20 mouse cellular contexts compared by ENCODE assay signal in genomic region chr8:111268277-111268676, GRCm38 (mm10). TPM values are rescaled to one million over a fixed set of nuclear protein-coding genes. Genes with fewer than 3 reads are reported as not detected.
DNase-seq lines count a peak whose midpoint lies in the region; ATAC-seq and TF ChIP-seq lines count a peak whose summit lies in the region.
"Had no signal": no experiment of that assay in that cellular context is flagged by ENCODE, and none has a peak within 500 bp of the region (broad histone marks: within the 10 kb centered on the region; RNA-seq: fewer than 3 reads in every experiment).

No protein-coding gene starts in this region.

- no peaks in the 10 kb centered on the region for H3K4me1 ChIP-seq in forebrain, postnatal 0 days (ENCODE audit: insufficient read depth)
- H3K4me1 ChIP-seq in forebrain, embryonic 11.5 days (replicated peaks; ENCODE audit: control insufficient read depth, insufficient read depth, low read length) = no peaks in the 10 kb centered on the region
- H3K4me1 ChIP-seq: embryonic facial prominence, embryonic 15.5 days; forebrain, embryonic 15.5 days; hindbrain, embryonic 12.5 days; limb, embryonic 13.5 days had no signal

- H3K27me3 ChIP-seq in forebrain, postnatal 0 days (ENCODE audit: insufficient read depth, low read length) = no peaks in the 10 kb centered on the region
- no peaks in the 10 kb centered on the region for H3K27me3 ChIP-seq in forebrain, embryonic 11.5 days (ENCODE audit: control insufficient read depth, insufficient read depth, low read length)
- H3K27me3 ChIP-seq: CH12.LX; embryonic facial prominence, embryonic 15.5 days; forebrain, embryonic 15.5 days; hindbrain, embryonic 12.5 days; limb, embryonic 13.5 days had no signal

- peak; percentile 14; the same call in 1 of the 2 replicates for TF ChIP-seq CTCF in forebrain, postnatal 0 days (IDR thresholded peaks at IDR 0.05; ENCODE audit: low read depth)
- peak; percentile 41 for TF ChIP-seq CTCF in left cerebral cortex, adult 2 months (IDR thresholded peaks at IDR 0.05)

- H3K4me2 ChIP-seq in forebrain, postnatal 0 days (ENCODE audit: low read depth) = no peak overlapping the region
- no peak overlapping the region for H3K4me2 ChIP-seq in forebrain, embryonic 11.5 days (ENCODE audit: low read depth, low read length, severe bottlenecking)
- H3K4me2 ChIP-seq: embryonic facial prominence, embryonic 15.5 days; forebrain, embryonic 15.5 days; hindbrain, embryonic 12.5 days; limb, embryonic 13.5 days had no signal

- intact Hi-C loops in left cerebral cortex, adult 2 months (cut with DNase I) = no loop called here

- H3K9ac ChIP-seq in forebrain, postnatal 0 days = no peak overlapping the region
- no peak overlapping the region for H3K9ac ChIP-seq in forebrain, embryonic 11.5 days (ENCODE audit: low read length)
- H3K9ac ChIP-seq: embryonic facial prominence, embryonic 15.5 days; forebrain, embryonic 15.5 days; hindbrain, embryonic 12.5 days; limb, embryonic 13.5 days had no signal

- no peaks in the 10 kb centered on the region for H3K9me3 ChIP-seq in forebrain, postnatal 0 days (ENCODE audit: low read length)
- no peaks in the 10 kb centered on the region for H3K9me3 ChIP-seq in forebrain, embryonic 11.5 days (ENCODE audit: control insufficient read depth, low read length)
- H3K9me3 ChIP-seq: embryonic facial prominence, embryonic 15.5 days; forebrain, embryonic 15.5 days; hindbrain, embryonic 12.5 days had no signal

- no peak overlapping the region for H3K4me3 ChIP-seq in forebrain, postnatal 0 days (ENCODE audit: low read depth, low read length)
- H3K4me3 ChIP-seq in forebrain, embryonic 11.5 days (ENCODE audit: low read depth, low read length) = no peak overlapping the region
- H3K4me3 ChIP-seq in left cerebral cortex, adult 2 months = no peak overlapping the region
- H3K4me3 ChIP-seq: embryonic facial prominence, embryonic 15.5 days; forebrain, embryonic 15.5 days; hindbrain, embryonic 12.5 days; limb, embryonic 13.5 days had no signal

- no peak overlapping the region for H3K27ac ChIP-seq in forebrain, postnatal 0 days (ENCODE audit: low read depth, low read length)
- no peak overlapping the region for H3K27ac ChIP-seq in forebrain, embryonic 11.5 days (ENCODE audit: low read depth, low read length)
- H3K27ac ChIP-seq in left cerebral cortex, adult 2 months = no peak overlapping the region
- H3K27ac ChIP-seq: embryonic facial prominence, embryonic 15.5 days; forebrain, embryonic 15.5 days; hindbrain, embryonic 12.5 days; limb, embryonic 13.5 days had no signal

- H3K36me3 ChIP-seq in forebrain, postnatal 0 days (ENCODE audit: insufficient read depth) = peaks cover 5% of the 10 kb centered on the region; the same call in 1 of the 2 replicates
- H3K36me3 ChIP-seq in forebrain, embryonic 11.5 days (ENCODE audit: control insufficient read depth, insufficient read depth, low read length) = peaks cover under 1% of the 10 kb centered on the region; the same call in 1 of the 2 replicates

- DNase-seq in forebrain, postnatal 0 days = no peak
- no peak for DNase-seq in forebrain, embryonic 11.5 days (ENCODE audit: low spot score)
- no peak for DNase-seq in left cerebral cortex, adult 2 months (ENCODE audit: extremely low spot score in 1 of 2, low spot score in 2 of 2)
- no peak for DNase-seq in left cerebral cortex, adult 9 months (ENCODE audit: low spot score in 2 of 2)
- DNase-seq in 3T3-L1 (ENCODE audit: low read depth, low spot score) (peak; percentile 50), ZHBTc4 (ENCODE audit: low read depth, low spot score) (peak; percentile 26)
- DNase-seq in right cerebral cortex, postnatal 36 days (ENCODE audit: low spot score in 2 of 2) = no peak
- DNase-seq: cerebellum, adult 11 months; cerebellum, postnatal 14 days; embryo, embryonic 11 days; heart, adult 18-20 months; kidney, postnatal 10 days; right cerebral cortex, adult 18-20 months; spleen, adult 18-20 months had no signal

- 68% methylated on average over 2 of the region's 2 CpGs for WGBS in forebrain, postnatal 0 days
- 83% methylated on average over 2 of the region's 2 CpGs for WGBS in forebrain, embryonic 11.5 days

- ATAC-seq in forebrain, postnatal 0 days = no peak
- ATAC-seq in forebrain, embryonic 11.5 days (replicated peaks; ENCODE audit: low FRiP score) = no peak
- ATAC-seq in megakaryocyte progenitor cell, adult 5-6 weeks (replicated peaks; ENCODE audit: poor library complexity) = no peak
- ATAC-seq: forebrain, embryonic 15.5 days had no signal

RNA-seq across cellular contexts. Expression of gene Glg1, which starts 9.3 kb away (rescaled TPM):
- 32.1 and 45.0 TPM in 2 replicates for total RNA-seq in forebrain, postnatal 0 days (2014; rRNA removed)
- 35.0 and 49.7 TPM in 2 replicates for polyA plus RNA-seq in forebrain, postnatal 0 days (2015; fragmentation: Nextera tagmentation; extraction: Ambion mirVana)
- 76.7 and 80.0 TPM in 2 replicates for polyA plus RNA-seq in forebrain, embryonic 11.5 days (2014; fragmentation: Nextera tagmentation; extraction: Ambion mirVana)
- 100 to 1,000 TPM; 146 to 148 TPM for total RNA-seq in left cerebral cortex, adult 2 months (2021)
- total RNA-seq in megakaryocyte progenitor cell, adult 5-6 weeks (2015) = 43.0 and 47.1 TPM in 2 replicates
- 41.0 and 46.7 TPM in 2 replicates for total RNA-seq in megakaryocyte progenitor cell, adult 5-6 weeks (2017)

RNA-seq across cellular contexts. Expression of gene Rfwd3, which starts 31.7 kb away (rescaled TPM):
- 19.4 and 19.5 TPM in 2 replicates for total RNA-seq in forebrain, postnatal 0 days (2014; rRNA removed)
- 7.2 and 11.1 TPM in 2 replicates for polyA plus RNA-seq in forebrain, postnatal 0 days (2015; fragmentation: Nextera tagmentation; extraction: Ambion mirVana)
- polyA plus RNA-seq in forebrain, embryonic 11.5 days (2014; fragmentation: Nextera tagmentation; extraction: Ambion mirVana) = 97.3 TPM in 2 replicates
- 10 to 100 TPM; 19.6 to 19.9 TPM for total RNA-seq in left cerebral cortex, adult 2 months (2021)
- 59.5 and 62.3 TPM in 2 replicates for total RNA-seq in megakaryocyte progenitor cell, adult 5-6 weeks (2015)
- total RNA-seq in megakaryocyte progenitor cell, adult 5-6 weeks (2017) = 73.7 and 77.4 TPM in 2 replicates

Comparison
In these comparisons a context has a peak if more than half of its experiments do, and no peak if none do; other contexts are left out.
1. DNase-seq: peak in 3T3-L1 (single experiment) and ZHBTc4 (single experiment); none in forebrain, postnatal 0 days (single experiment), forebrain, embryonic 11.5 days (single experiment), left cerebral cortex, adult 2 months (0 of 2), left cerebral cortex, adult 9 months (0 of 2) and right cerebral cortex, postnatal 36 days (0 of 2).